Mouse (Mus musculus) layer of hippocampus, adult 9-10 months (tissue): ENCODE data around the gene Wnt11.

Experiments used
- DNase-seq: peaks from one replicate; pipeline ENCODE4 v3.0.0; 2022; ENCODE audit warnings: low spot score

The Wnt11 gene

DNA sequence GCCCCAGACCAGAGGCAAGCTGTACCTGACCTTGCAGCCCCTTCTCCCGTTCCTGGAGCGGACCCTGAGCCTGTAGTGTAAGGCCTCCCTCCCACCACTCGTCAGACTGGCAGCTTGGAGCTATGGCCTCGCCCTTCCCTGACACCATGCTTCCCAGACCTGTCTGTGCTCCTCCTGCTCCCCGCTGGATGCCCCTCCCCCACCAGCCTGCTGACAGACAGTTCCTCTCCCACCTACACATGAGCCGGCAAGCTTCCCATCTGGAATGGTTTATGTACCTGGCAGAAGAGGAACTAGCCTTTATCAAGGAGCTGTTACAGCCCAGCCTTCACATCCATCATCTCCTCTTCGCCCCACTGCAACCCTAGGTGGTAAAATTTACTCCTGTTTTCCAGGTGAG lies 6.0 kb upstream of the Wnt11 start:
- DNase-seq, result no peak

DNA sequence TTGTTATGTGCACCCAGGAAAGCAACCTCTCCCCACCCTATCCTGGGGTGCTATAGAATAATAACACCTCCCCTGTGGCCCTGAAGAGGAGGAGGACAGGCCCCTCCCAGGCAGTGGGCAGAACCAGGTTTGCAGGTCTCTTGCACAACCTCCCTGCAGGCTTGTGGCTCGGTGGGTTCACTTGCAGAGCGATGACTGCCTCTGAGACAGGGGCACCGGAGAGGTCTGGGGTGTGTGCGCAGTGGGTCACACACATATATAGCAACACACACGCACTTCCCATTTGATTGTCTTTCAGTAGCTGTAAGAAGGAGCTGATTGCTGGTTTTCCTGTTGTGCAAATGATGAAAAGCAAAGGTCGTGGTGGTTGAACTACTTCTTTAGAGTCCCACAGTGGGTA lies 3.6 kb upstream of the Wnt11 start:
- no peak for DNase-seq

DNA sequence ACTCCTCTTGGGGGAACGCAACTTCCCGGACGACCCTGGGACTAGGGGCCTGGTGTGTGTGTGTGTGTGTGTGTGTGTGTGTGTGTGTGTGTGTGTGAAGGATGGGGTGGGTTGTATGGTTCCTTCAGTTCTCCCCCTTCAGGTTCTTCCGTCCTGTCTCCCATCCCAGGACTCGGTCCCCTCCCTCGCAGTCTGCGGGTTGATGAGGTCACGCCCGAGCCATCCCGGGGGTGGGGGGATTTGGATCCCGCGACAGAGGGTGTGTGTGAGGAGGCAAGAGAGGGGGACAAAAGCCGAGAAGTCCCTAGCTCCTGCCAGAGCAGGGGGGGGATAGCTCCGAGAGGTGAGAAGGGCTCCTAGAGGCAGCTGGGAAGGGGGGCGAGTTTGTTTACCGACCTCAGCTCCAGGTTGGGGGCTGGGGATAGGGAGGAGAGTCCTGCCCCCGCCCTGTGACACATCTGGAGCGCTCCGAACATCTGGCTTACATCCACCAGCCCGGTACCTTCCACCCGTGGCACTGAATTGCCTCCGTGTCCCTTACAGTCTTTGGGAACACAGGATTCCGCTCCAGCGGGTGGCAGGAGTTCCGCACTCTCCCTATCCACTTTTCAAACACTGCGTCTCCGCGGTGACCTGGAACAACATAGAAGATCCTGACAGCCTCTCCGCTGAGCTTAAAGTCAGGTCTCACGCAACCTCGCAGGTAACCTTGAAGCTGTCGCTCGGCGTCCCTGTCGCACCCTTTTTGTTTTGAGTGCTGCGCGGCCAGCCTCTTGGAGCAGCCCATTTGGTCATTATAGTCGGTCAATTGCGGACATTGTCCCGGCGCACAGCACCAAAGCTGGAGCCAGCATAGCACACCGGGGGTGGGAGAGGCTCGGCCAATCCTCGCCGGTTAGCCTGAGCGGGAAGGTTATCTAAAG lies 868 bp downstream of the Wnt11 start:
- no peak for DNase-seq

DNA sequence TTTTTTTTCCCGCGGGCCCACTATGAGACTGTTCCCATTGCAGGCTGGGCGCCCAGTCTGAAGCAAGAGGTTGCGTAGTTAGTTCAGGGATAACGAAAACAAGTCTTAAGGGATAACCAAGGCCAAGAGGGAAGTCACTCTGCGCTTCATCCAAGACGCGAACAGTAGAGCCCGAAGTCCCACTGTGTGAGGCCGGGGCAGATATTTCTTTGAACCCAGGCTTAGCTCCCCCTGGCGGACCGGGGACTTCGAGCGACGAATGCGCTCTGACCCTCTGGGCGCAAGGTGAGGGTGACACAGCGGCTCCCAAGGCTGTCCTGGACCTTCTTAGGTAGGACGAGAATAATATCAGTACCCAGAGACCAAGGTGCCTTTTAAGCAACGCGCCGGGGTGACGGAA lies 1.7 kb downstream of the Wnt11 start:
- DNase-seq, result no peak

DNA sequence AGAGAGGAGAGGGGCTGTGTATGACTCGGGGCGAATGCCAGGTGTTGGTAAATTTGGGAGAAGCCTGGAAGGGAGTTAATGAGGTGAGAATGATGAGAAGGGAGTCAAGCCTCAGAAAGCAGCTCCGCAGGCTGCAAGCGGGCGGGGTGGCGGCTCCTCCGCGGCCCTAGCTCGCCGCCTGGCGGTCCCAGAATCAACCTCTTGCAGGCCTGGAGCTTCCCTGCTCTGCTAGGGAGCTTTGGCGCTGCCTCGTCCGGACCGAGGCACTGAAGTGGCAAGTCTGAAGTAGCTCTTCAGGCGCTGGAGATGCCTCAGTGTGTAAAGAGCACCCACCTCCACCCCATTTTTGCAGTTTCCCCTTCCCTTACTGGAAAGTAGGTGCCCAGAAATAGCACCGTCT lies 3.0 kb downstream of the Wnt11 start:
- DNase-seq, result no peak

DNA sequence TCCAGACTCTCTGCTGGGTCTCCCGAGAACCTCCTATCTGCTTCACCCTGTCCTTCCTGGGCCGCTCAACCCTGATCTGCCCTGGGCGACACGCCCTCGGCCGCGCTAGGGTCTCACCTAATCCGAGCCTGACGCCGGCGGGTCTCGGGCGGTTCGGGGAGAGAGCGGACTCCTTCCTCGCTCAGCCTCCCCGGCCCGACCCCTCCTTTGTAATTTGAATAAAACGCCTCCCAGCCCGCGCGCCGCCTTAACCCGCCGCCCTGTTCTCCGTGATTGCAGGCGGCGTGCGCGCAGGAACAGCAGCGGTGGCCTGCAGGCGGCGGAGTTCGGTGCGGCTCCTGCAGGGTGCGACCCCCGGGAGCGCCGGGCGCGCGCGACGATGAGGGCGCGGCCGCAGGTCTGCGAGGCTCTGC lies 3.8 kb downstream of the Wnt11 start:
- no peak for DNase-seq

DNA sequence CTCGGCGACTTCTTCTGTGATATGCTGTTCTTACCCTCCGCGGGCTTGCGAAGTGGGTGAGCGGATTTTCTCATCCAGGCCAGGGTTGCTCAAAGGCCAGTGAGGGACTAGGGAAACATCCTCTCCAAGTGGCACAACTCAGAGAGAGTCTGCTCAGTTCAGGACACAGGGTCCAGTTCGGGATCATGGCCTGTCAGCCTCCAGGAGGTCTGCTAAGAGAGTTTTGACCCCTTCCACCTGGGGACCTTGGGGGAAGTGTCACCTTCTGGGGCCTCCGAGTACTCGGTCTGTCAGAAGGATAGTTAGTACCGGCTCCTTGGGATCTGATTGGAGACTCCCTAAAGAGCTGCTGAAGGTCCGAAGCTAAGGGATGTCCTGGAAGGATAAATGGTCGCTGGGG lies 4.4 kb downstream of the Wnt11 start:
- no peak for DNase-seq

DNA sequence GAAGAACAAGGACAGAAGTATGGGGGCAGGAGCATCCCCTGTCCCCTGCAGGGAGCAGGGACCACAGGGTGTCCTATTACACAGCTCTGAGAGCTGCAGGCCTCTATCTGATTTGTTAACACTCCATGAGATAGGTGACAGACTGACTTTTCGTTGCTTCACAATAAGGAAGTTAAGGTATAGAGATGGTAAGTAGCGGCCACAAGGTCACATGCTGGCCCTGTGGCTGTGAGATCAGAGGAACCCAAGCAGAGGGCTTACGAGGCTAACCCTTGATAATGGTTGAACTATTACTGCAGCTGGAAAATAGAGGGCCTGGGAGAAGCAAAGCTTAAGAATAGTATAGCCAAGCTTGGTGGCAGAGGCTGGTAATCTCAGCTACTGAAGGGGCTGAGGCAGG lies 5.9 kb downstream of the Wnt11 start:
- no peak for DNase-seq

DNA sequence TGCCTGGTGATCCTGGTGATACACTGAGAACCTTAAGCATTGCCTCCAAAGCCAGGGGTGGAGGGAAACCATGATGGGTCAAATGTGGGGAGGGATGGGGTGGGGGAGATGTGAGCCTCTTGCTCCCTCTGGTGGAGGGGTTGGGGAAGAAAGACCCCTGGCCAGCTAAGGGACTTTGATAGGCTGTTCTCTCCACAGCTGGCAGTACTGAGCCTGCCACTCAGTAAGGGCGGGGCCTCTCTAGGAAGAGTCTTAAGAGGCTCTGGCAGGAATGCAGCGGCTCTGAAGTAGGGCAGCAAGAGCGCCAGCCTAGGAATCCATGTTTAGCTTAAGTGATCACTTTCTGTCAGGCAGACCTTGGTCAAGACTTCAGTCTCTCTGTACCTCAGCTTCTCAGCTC lies 6.9 kb downstream of the Wnt11 start:
- no peak for DNase-seq

DNA sequence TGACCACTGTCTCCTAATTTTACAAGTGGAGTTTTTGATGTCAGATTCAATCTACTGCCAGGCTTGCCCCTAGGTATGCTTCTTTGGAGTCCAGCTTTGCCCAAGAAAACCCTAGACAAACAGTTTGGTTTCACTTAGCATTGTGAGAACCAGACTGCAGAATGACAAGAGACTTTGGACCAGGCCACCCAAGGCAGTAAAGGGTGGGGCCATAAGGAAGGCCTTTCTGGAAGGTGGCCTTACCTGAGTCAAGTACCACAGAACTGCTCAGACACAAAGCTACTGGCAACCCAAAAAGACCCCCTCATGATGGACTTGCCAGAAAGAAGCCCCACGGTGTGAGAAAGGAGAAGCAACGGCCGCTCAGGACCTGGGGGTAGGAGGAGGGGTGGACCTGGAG lies 8.1 kb downstream of the Wnt11 start:
- DNase-seq, result no peak

DNA sequence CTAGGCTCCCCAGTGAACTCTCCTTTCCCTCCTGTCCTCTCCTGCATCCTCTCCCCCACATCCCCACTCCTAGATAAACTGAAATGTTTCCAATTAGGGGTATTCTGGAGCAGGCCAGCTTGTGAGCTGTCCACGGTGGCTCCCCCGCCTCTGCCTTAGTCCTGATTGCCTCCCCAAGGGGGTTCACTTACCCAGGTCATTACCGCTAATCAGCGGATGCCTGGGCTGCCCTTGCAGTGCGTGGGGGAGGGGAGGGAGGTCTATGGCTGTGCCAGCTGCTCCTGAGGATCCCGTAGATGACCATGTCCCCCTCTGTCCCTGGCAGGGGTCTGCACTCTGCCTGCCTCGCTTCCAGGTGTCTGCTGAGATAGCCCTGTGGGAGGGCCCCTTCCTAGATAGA lies 8.7 kb downstream of the Wnt11 start:
- DNase-seq, result no peak

DNA sequence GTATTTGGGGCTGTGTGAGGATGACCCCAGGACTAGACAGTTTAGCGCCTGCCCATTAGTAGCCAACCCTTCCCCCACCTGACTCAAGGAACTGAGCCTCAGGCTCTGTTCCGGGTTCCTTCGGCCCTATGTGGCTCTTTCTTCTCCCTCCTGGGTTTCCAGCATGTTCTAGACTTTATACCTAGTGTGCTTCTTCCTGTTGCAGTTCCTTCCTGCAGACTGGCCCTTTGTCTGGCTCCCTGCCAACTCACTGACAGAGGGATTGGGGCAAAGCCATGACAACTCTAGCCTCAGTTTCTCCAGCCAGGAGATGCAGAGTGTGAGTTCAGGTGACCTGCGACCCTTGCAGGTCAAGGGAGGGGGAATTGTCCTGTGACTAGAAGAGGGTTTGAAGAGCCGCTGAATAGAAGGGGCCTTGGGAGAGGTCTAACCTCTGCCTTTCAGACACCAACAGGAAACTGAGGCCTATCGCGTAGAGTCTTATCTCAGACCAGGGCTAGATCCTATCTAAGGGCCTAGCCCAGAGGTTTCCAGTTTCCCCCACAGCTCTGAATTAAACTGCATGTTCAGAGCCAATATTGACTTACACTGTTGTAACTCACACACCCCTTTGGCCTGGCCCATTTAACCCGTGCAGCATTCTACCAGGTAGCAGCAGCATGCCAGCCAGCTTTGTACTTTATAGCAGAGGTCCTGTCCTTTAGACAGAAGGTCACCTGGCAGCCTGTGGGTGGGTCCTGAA lies 14.2 kb downstream of the Wnt11 start:
- DNase-seq, result no peak

DNA sequence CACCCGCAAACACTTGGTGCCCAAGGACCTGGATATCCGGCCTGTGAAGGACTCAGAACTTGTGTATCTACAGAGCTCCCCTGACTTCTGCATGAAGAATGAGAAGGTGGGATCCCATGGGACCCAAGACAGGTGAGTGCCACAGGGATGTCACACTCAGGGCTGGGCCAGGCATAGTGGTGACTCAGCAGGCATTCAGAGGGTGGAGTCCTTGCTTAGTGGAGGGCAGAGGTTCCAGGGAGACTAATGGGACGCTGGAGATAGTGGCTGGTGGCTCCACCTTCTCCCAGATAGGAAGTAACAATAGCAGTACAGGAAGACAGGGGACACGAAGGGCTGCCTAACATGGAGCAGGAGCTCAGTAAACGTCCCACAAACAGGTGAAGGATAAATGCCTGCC lies 15.5 kb downstream of the Wnt11 start:
- DNase-seq, result no peak

DNA sequence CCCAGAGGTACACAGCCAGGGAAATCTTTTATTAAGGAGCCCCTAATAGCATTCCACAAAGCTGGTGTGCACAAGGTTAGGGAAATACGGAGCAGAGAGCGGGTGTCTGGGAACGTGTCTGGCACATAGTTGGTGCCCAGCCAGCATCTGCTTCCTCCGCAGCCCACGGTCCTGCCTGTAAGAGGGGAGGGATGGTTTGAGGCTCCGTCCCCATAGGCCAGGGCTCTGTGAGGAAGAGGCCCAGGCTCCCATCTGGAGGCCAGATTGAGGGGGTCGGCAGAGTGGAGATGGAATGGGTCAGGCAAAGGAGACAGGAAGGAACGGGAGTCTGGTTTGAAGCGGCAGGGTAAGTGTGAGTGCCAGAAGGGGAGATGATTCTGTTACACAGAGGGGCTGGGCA lies 16.3 kb downstream of the Wnt11 start:
- DNase-seq, result no peak

DNA sequence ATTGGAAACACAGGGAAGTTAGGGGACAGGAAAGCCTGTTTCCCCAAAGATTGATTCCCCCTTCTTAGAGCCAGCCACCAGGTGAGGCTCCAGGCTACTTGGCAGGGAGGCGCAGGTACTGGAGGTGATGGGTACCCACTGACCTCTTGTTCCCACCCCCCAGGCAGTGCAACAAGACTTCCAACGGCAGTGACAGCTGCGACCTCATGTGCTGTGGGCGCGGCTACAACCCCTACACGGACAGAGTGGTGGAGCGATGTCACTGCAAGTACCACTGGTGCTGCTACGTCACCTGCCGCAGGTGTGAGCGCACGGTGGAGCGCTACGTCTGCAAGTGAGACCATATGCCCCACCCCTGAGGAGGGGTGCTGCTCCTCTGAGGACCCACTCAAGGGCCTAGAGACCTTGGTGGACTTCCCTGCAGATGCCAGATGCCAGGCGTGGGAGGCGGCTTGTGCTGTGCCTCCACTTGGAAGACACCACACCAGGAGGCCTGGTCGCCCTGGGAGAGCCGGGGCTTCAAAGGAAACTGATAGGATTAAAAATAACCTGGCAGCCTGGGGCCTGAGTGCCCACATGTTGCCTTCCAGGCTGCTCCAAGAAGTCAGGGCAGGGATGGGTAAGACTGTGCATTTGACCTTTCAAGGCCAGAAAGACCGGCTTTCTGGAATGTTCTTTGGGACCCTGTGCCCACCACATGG lies 18.2 kb downstream of the Wnt11 start:
- DNase-seq, result no peak

DNA sequence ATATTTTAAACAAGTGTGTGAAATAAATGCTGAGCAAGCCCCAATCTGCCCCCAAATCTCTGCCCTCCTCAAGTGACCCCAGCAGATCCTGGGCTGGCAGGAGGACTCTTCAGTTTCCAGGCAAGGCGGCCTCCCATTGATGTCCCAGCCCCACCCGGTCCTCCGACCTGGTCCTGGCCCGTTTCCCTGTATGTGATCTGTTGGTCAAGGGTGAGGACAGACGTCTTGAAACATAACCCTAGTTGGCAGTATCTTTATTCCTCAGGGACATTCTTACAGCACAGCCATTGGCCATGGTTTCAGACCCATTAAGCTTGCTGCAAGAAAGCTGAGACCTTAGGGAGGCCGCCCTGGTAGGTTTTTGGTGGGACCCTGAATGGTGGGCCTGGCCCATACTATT lies 18.9 kb downstream of the Wnt11 start:
- no peak for DNase-seq

DNA sequence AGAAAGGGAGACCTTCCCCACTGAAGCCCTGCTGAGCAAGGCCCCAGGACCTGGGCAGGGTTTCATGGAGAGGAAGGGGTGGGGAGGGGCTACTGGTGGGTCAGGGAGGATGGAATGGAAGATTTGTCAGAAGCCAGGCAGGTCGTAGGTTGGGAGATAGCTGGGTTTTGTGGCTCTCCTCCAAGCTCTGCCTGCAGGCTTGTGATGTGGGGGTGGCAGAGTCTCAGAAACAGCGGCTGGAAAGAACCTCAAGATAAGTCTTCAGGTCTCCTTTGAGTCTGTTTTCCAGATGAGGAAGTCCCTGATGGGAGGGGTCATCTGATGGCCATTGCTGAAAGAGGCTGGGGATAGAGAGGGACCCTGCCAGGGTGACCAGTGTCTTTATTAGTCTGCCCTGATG lies 20.5 kb downstream of the Wnt11 start:
- DNase-seq, result no peak

DNA sequence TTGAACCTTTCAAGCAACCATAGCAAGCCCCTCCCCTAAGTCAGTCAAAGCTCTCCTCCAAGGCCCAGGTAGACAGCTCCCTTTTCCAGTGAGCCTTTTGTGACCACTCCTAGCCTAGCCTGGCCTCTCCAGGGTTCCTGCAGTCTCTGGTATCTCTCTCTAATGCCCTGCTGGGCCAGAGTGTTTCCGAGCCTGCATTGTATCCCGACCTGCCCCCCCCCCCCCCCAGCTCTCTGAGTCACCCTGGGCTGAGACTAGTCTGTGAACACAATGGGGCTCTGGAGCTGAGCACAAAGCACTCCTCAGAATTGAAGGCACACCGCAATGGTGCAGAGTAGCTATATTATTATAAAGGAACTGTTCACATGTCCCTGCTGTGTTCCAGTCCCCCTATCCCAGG lies 21.2 kb downstream of the Wnt11 start:
- DNase-seq, result no peak

DNA sequence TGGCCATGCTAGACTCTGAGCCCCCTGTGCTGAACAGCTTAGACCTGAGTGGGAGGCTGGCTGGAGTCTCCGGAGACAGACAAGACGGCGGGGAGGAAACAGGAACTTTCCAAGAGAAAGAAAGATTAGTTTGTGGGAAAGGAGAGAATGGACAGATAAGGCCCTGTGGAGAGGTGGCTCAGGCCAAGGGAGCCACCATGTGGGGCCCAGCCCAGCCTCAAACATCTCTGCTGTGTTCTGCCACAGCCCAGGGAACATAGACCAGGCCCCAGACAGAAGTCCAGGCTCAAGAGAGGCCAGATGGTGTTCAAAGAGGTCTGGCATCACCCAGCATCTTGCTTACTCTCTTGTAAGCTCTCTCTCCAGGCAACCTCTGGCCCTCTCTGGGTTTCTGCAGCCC lies 22.2 kb downstream of the Wnt11 start:
- DNase-seq, result no peak

DNA sequence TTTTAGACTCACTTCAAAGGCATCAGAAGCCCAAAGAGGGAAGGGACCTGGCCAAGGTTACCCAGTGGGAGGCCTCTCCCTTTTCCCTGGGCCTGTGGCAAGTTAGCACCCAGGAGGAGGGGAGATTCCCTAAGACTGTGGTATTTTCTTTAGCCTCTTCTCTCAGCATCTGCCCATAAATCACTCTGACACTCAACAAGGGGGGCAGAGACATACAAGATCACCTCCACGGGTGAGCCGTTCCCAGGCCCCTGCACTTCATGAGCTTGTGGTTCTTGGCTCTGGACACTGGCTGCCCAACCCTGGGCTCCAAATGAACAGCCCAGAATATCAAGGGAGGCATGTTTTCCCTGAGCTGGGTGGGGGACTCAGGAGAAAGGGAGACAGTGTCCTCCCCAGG lies 26.1 kb downstream of the Wnt11 start:
- DNase-seq, result no peak

DNA sequence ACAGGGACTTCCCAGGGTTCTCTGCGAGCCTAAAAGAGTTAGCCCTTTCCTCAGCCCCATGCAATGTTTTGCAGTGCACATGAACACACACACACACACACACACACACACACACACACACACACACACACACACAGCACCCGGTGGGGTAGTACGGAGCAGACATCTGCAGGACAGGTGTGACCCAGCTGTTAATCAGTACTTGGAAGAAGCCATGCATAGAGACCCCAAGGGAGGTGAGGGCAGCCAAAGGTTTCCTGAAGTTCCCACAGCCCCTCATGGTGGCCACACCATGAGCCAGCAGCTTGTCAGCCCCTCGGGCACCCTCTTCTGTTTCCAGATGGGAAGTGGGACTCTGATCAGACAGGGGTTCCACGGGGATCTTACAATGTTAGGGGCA lies 28.1 kb downstream of the Wnt11 start:
- DNase-seq, result no peak

DNA sequence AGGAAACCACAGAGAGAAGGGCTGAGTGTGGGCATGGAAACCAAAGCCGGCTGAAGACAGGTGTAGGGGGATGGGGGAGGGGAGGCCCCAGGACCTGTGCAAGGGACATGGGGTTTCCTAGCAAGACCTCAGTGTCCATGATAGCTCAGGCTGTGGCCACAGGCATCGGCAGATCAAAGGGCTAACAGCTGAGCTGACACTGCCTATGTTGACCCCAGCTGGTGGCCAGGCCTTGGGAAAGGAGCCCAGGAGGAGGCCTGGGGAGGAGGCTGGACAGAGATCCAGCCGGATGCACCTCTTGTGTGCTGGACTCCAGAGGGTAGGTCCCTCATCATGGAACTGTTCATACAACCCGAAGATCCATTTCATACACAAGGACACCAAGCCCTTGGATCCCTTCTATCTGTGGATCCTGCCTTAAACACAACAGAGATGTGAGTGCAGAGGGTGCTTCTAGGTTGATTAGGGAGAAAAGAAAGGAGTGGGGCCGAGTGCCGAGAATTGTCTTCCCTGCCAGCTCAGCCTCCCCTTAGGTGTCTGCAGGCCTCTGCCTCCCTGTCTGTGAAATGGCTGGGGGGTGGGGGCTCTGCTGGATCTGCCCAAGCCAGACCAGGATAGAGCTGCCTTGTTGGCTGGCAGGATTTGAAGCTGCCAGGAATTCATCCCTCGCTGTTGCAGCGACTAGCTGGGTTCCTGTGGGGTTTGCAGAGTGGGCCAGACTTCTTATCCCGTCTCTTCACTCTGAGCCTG lies 29.2 kb downstream of the Wnt11 start:
- no peak for DNase-seq
